Mouse (Mus musculus): ENCODE measurements around the gene Mpdu1.
"Not testable (repeated sequence)": the region's sequence is repeated elsewhere in the genome, so short reads cannot be mapped to it uniquely, and the experiment has no call there.

The Mpdu1 gene

DNA sequence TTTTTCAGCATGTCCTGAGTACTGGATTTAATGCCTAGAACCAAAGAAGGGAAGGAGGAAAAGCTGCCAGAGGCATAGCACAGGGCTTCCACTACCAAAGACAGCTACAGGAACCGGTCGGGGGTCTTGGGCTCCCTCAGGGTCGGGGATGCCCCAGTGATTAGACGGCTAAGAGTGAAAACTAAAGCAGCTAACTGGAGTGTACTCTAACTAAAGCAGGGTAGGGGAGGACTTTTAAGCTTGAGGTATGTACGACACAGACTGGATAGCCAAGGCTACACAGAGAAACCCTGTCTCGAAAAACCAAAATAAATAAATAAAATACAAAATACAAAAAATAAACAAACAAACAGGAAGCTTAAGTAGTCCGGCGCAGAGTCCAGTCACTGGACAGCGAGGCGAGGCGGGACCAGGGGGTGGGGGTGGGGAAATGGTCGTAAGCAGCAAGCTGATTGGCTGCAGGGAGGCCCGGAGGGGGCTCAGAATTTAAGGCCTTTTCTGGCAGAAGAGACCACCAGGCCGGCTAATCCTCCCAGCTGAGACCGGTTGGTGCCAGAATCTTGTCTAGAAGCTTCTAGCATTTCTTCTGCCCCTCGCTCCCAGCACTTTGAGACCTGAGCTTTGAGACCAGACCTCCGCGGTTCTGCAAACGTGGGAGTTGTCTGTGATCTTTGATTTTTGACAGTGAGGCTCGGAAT lies 40.7 kb downstream of the Mpdu1 start, which contains the start of gene Sat2:
Gene Sat2, plus strand, starts transcription at position 454 of the 698 bp plus-strand sequence.
- peak; percentile 37 to 42 for DNase-seq (ENCODE audit: low spot score in 2 of 2)

DNA sequence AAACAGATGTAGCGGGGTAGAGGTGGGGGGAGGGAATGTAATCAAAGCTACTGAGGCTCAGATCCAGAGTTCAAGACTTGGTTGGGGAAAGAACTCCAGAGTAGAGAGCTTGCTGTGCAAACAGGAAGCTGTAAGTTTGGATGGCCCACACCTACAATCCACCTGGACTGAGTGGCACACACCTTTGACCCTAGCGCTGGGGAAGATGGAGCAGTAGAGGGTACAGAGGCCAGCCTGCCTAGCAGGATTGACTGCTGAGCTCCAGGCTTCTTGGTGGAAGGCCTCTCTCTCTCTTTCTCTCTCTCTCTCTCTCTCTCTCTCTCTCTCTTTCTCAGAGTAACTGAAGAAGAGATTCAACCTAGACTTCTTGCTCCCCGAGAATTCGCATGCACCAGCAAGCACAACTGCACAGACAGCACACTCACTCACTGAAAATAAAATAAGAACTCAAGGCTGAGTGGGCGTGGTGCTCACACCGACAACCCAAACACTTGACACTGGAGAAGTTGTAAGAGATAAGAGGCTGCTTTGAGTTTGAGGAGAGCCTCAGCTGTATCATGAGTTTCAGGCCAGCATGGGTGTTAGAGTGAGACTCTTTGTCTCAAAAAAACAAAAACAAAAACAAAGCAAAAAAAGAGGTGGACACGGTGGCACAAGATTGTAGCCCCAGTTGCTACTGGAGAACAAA lies 41.9 kb downstream of the Mpdu1 start:
- no peak for DNase-seq (ENCODE audit: low spot score in 2 of 2)

DNA sequence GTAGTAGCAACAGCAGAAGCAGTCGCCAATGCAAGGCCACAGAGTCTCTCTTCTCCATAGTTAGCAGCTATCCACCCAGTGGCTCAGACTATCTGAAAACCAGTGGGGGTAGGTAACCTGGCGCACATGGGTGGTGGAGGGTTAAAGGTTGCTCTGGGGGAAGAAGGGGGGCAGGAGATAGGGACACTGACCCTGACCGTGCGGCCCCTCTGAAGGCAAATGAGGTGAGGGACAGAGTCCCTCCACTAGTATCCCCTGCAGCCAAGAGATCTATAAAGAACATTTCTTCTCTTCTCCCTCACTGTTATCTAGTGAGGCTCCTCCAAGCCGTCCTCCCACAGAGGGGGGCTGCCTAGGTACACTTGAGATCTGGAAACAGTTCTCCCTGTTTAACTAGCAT lies 44.6 kb downstream of the Mpdu1 start, which contains the start of gene Shbg:
Gene Shbg, minus strand, starts transcription at position 101 of the 400 bp plus-strand sequence.
- no peak for DNase-seq (ENCODE audit: low spot score in 2 of 2)

DNA sequence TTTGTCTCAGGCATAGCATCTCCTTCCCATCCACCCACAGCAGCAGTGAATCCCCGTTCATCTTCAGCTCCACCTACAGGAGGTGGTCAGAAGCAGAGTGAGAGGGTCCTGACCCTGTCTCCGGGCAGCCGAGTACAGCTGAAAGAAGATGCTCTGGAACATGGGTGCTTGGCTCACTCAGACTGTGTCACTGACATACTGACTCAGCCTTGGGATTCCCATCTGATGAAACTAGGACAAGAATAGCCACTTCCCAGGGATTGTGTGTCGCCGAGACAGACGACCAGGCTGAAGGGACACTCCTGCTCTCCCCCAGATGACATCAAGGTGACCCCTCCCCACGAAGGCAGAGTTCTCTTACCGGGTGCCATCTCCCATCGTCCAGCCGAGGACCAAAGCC lies 45.7 kb downstream of the Mpdu1 start:
- no peak for DNase-seq (ENCODE audit: low spot score in 2 of 2)

DNA sequence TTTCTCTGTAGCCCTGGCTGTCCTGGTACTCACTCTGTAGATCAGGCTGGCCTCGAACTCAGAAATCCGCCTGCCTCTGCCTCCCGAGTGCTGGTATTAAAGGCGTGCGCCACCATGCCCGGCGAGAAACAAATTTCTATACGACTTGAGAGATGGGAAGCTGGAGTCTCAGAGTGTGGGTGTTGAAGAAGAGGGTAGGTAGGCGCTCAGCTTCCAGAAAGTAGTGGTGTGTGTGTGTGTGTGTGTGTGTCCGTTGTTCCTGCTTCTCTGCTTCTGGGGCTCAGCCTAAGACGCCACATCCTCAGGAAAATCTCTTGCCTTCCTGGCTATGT lies 48.2 kb downstream of the Mpdu1 start:
- DNase-seq (ENCODE audit: low spot score in 2 of 2), result not testable (repeated sequence)

DNA sequence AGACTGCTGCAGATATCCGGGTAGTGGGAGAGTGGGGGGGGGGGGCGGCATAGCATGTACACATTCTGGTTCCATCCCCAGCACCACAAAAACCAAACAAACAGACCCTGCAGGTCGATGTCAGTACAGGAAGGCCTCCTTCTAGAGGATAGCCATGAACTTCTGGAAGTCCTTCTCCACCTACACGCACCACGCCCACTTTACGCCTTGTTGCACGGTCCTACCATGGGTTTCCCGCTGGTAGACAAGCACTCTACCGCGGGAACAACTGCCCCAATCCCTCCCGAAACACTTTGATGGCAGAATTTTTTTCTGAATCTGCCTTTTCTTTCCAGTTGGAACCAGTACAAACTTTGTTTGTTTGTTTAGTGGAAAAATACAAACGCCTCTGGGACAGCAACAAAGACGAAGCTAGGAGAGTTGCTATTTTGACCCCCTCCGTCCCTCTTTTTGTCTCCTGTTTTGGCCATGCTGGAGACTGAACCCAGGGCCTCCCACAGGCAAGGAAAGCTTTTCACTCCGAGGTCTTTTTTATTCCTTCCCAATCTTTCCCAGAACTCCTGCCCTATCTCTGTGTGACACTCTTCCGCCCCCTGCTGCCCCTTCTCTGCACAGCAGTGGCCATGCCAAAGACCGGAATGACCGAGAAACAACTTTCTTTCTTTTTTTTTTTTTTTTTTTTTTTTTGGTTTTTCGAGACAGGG lies 48.7 kb downstream of the Mpdu1 start:
- DNase-seq (ENCODE audit: low spot score in 2 of 2), result peak; percentile 76 to 78

DNA sequence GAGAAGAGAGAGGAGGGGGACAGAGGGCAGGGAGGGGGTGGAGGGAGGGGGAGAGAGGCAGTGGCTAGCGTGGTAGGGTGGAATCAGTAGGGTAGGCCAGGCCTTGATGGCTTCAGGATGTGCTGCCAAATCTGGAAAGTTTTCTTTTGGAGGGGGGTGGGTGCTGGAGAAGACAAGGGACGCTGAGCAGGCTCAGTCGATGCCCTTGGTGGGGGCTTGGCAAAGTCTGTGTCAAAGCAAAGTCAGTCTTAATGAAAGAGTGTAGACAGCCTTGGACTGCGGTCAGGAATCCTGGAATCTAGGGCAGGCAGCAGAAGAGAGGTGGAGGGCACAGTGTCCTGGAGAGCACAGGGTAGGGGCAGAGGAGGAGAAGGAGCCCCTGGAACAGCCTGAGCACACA lies 51.5 kb downstream of the Mpdu1 start:
- DNase-seq (ENCODE audit: low spot score in 2 of 2), result no peak

DNA sequence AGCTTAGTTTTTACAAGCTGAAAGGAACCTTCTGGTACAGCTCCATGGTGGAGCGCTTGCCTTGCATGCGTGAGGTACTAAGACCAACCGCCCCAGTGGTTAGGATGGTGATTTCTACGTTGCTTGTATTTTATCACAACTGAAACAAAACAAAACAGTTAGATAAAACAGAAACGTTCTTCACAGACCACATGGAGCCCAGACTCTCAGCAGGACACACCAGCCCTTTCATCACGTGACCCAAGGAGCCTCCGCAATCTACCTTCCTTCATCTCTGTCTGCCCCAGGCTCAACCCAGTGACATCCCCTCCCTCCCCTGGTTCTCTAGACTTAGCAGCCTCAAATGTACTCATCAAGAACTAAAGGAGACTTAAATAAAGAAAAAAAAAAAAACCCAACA lies 53.0 kb downstream of the Mpdu1 start:
- DNase-seq (ENCODE audit: low spot score in 2 of 2), result no peak

DNA sequence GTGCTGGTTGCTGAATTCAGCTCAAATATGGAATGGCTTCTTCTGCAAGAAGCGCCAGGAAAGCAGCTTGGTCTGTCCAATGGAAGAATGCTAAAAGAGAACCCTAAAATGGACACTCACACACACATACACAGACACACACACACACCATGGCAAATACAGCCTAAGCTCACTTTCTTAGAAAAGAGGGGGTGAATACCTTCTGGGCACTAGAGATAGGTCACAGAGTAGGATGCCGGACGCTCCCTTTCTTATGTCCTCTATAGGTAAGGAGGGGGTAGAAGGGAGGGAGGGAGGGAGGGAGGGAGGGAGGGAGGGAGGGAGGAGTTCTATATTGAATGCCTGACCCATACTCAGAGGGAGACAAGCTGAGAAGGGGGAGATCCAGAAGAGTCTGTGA lies 53.9 kb downstream of the Mpdu1 start:
- no peak for DNase-seq (ENCODE audit: low spot score in 2 of 2)

DNA sequence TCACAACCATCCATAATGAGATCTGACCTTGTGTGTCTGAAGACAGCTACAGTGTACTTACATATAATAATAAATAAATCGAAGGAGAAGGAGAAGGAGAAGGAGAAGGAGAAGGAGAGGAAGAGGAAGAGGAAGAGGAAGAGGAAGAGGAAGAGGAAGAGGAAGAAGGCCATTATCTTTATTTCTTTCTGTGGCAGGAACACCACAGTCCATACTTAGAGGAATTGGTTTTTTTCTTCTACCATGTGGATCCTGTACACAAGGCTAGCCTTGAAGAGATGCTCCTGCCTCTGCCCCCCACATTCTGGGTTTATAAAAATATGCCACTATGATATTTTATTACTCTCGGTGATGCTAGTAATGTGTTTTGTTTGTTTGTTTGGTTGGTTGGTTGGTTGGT lies 55.6 kb downstream of the Mpdu1 start:
- no peak for DNase-seq (ENCODE audit: low spot score in 2 of 2)
